Mouse (Mus musculus) bone marrow, adult 2 months (tissue): Measurements from ENCODE around the gene Bace1.

Experiments
- CTCF ChIP-seq: fragments of 200-500 bp; IDR thresholded peaks from 2 replicates; pipeline ENCODE4 v1.5.1; 2011; ENCODE audit warnings: low read length, control low read depth; ENCODE audit not compliant: control insufficient read depth, insufficient read depth
- POLR2A ChIP-seq: fragments of 200-500 bp; IDR thresholded peaks from 2 replicates; pipeline ENCODE4 v1.6.1; 2011; ENCODE audit warnings: low read depth, mild to moderate bottlenecking, control low read depth, low read length, borderline replicate concordance; ENCODE audit not compliant: control insufficient read depth

GRCm38 (mm10) chr9:45798467-45799164, 39.8 kb upstream of the Bace1 start:
- no peak for TF ChIP-seq CTCF
- TF ChIP-seq POLR2A: no peak
